Mouse (Mus musculus): ENCODE data around the gene Gm15557. TPM values are rescaled to one million over a fixed set of nuclear protein-coding genes. Genes with fewer than 3 reads are reported as not detected.
"Not testable (repeated sequence)": the region's sequence is repeated elsewhere in the genome, so short reads cannot be mapped to it uniquely, and the experiment has no call there.

Gene Gm15557
- not detected for total RNA-seq (2021)
- long read RNA-seq, experiment 1, result 0 reads
- long read RNA-seq, experiment 2, result 0 reads

DNA sequence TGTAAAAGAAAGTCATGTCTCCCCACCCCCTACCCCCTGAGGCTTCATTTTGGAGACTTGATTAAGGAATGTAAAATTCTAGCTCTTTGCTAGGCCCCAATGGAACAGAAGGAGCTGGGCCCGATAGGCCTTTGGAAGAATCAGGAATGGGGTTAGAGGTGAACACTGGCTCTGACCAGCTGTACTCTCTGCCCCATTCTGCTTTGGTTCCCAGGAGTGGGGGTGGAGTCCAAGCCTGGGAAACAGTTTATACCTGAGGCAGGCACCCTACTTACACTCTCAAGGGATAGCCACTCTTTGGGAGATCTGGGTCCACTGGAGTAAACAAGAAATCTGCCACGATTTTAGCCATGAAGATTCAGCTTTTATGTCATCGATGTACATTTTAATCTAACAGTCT lies at the start of gene Gm15557:
Gene Gm15557, plus strand, starts transcription at position 48 of the 400 bp plus-strand sequence.
- peak; percentile 23 for DNase-seq

DNA sequence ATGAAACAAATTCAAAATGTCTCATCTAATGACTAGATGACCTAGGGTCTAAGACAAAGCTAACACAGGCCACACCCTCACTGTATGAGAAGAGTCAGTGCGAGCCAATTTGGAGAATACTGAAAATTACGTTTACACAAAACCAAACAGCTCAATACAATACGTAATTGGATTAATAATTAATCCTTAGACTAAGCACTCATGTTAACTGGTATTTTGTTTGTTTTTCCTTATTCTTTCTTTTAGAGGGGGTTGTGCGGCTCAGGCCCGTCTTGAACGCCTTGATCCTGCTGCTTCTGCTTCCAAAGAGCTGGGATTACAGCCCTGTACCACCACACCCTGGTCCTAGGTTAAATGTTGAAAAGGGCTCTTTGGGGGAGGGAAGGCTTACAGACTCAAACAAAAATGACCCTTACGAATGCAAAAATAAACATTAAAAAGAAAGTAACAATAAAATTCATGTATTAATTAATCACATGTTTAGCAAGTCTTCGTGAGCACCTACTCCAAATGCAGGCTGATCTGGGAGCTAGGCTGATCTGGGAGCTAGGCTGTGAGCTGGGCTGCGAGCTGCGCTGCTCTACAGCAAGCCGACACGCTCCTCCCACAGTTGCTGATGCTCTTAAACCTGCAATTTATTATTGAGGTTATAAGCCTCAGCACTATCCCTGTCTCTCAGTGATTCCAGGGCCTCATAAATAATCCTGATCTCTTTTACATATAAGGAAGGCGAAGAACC lies 46.1 kb upstream of the Gm15557 start:
- no peak for DNase-seq

DNA sequence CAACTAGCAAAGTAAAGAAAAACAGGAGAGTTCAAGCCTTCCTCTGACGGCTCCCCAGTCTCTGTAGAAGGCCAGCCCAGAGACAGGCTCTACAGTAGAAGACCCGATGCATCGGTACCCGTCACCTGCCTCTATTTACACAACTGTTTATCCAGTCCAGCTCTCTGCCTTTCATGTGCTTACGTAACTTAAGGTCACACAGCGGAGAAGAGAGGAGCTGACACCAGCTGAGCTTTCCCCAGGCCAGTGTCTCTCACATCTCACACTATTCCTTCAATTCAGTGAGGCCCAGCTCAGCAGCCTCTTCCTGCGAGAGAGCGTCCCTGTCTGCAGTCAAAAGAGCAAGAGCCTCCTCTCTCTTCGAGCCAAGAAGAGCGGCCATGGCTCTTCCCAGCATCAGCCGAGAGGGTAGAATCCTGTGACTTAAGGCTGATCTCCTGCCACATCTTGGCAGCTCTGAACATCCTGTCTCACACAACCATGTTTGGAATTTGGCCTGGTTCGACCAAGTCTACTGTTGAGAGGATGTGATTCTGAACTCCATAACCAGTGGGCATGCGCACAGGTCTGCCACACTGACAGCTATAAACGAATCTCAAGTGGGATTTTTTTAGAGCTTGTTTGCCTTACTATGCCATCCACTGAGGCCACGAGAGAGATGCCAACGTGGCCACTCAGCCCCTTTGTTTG lies 45.3 kb upstream of the Gm15557 start:
- DNase-seq, result no peak

DNA sequence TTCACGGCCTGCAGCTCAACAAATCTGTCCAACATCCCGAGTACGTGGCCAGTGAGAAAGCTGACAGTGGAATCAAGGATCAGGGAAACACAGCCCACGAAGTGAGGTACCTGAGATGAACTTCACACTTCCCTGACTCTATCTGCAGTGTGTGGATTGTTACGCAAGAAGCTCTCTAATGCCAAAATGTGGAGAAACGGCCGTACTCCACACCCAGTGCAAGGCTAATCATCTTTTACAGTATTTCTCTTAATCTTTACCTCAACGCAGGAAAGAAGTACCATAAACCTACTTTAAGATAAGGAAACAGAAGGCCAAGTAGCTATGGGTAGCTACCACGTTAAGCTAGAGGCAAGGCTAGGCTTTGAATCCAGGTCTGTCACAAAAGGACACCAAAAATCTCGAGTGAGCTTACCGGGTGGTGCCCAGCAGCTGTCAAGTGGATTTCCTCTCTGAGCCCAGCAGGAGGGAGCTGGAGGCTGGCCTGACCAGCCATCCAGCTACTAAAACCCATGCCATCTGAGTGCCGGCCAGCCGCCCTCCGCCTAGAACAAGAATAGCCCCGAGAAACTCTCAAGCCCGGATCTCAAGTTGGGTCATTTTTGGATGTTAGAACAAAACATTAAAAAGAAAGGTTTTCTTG lies 37.4 kb upstream of the Gm15557 start:
- DNase-seq, result no peak

DNA sequence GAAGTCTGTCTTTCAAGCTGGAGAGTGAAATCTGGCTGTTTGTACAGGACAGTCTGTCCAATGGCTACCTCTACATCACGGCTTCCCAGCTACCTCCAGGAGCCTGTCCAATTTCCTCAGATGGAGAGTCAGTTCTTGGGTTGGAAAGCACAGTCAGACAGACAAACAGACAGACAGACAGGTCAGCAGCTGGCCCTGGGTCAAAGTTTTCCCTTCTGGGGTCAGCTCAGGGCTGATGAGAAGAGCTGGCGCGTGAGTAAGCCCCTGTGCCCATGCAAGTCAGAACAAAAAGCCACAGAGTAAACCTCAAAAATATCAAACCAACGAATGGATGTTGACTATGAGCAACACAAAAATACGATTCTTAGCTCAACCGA lies 36.9 kb upstream of the Gm15557 start:
- no peak for DNase-seq

DNA sequence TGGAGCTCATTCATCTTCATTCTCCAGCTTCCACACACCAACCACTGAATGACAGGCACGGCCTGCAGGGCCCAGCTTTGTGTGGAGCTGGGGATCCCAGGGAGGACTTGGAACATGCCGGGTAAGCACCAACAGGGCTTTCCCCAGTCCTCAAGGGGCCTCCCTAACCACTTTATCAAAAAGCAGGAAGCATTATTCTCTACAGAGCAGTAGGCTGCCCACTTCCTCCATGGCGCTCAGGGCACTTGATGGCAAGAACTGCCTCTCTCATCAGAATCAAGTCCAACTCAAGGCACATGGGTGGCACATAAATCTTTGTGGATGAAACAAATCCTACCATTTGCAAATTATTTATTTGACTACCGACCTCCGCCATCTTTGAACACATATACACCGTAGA lies 25.8 kb upstream of the Gm15557 start:
- no peak for DNase-seq

DNA sequence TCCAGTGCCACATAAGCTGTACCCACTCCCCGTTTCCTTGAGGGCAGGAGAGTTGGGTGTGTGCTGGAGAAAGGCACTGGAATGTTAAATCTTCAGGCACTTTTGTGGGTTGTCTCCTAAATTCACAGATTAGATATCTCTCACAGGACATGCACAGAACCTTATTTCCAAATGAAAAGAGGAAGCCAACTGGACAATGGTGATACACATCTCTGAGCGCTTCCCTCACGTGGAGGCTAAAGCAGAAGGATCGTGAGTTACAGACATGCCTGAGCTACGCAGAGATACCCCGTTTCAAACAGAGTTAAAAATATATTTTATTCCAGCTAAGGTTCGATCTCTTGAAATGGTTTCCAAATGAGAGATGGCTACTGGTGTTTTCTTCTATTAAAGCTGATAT lies 17.4 kb upstream of the Gm15557 start:
- no peak for DNase-seq

- not testable (repeated sequence) for DNase-seq
Observed at GRCm38 (mm10) chr2:155925213-155925612, 15.3 kb upstream of the Gm15557 start.

- no peak for DNase-seq
Observed at GRCm38 (mm10) chr2:155928711-155929345, 11.7 kb upstream of the Gm15557 start.

GRCm38 (mm10) chr2:155929531-155930442 lies 10.7 kb upstream of the Gm15557 start, which contains the start of gene Uqcc1:
Gene Uqcc1 (minus strand): TSS chr2:155930310.
- peak; percentile 95 for DNase-seq

- peak; percentile 18 for DNase-seq
Observed at GRCm38 (mm10) chr2:155939897-155940529, 515 bp upstream of the Gm15557 start.

DNA sequence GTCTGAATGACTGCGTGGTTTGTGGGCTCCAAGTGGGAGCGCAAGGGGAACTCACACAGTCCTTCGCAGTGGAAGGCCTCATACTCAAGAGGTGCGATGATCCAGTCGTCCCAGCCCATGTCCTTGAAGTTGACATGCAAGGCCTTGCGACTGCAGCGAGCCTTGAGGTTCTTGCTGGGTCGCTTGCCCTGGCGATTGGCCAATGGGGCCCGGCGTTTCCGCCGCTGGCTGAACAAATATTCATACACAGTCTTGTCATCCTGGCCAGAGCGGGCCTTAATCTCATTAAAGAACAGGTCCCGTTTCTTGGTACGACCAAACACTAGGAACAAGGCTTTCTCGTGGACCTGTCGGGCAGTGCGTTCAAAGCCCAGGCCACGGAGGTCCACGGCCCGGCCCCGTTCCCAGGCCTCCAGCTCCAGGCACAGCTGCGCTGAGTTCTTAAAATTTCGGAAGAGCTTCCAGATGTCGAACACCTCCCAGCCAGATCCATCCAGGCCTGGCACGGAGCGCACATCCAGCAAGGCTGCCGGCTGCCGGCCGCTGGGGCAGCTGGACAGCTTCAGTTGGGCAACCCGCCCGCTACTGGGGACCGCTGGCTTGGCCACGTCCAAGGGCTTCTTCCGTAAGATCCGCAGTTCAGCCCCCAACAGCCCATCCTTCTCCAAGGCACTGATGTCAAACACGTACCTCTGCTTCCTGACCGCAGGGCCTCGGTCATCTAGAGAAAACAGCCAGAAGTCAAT lies 1.3 kb downstream of the Gm15557 start:
- peak; percentile 85 for DNase-seq

DNA sequence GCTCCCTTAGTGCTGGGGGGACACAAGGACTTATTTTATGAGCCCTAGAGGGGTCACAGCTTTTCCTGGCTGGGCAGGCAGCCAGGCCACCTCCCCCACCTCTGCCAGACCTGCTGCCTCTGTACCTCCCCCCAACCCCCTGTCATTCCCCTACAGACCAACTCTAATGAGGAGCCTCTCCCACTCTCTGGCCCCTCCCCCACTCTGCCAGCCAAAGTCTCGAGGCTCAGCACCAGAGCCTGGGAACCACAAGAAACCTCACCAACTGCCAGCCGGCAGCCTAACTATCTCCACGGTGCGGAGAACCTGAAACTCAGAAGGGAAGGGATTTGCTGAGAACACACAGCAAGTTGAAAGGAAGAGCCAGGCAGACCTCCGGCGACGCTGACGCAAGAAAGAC lies 2.9 kb downstream of the Gm15557 start:
- peak; percentile 16 for DNase-seq

GRCm38 (mm10) chr2:155944685-155945084 lies 4.2 kb downstream of the Gm15557 start:
- no peak for DNase-seq

DNA sequence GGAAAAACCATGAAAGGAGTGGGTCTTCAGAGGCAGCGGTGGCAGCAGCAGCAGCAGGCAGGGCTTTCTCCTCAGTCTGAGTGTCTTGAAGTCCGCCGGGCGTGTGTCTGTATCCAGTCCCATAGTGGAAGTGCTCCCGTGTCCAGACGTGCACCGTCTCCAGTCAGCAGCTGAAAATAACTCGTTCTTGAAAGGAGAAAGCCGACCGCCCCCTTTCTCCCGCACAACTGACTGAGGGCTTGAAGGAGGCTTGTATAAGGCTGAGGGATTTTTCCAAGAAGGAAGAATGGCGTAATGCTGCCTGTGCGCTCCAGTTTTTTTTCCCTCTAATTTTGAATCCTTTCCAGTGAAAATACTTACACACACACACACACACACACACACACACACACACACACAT lies 4.6 kb downstream of the Gm15557 start, which contains the start of gene Gdf5:
Gene Gdf5, minus strand, starts transcription at position 244 of the 400 bp plus-strand sequence.
- peak; percentile 10 for DNase-seq

DNA sequence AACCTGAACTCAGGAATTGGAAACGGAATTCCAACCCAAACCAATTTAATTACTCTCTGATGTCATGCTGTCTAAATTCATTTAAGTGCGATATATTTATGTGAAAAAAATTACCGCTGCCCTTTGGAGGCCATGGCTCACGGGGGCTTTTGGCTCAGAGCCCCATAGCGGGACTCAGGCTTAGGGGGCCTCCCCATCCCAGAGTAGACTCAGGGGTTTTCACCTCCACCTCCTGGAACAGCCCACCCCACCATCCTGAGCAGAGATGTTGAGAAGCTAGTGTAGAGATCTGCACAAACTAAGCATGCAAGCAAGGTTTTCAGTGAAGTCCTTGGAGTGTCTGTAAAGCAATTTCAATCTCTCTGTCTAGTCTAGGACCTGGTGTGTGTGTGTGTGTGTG lies 5.1 kb downstream of the Gm15557 start:
- no peak for DNase-seq

DNA sequence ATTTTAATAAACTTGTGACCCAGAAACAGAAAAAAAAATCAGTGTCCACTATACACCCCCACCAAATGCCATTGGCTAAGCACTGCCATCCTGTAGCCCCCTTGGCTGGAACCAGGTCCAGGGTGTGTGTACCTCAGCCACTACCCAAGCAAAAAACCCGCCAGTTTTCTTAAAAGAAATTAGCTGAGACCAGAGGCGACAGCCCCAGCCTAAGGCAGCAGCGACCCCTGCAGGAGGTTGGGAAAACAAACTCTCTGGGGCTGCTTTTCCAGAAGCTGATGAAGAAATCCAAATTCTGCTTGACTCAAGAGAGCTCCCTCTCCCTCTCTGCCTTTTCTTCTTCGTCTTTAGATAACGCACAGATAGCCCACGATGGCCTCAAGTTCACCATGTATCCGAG lies 5.5 kb downstream of the Gm15557 start:
- peak; percentile 91 for DNase-seq

GRCm38 (mm10) chr2:155946499-155946898 lies 6.0 kb downstream of the Gm15557 start:
- no peak for DNase-seq

GRCm38 (mm10) chr2:155947390-155948002 lies 7.0 kb downstream of the Gm15557 start:
- DNase-seq, result no peak

DNA sequence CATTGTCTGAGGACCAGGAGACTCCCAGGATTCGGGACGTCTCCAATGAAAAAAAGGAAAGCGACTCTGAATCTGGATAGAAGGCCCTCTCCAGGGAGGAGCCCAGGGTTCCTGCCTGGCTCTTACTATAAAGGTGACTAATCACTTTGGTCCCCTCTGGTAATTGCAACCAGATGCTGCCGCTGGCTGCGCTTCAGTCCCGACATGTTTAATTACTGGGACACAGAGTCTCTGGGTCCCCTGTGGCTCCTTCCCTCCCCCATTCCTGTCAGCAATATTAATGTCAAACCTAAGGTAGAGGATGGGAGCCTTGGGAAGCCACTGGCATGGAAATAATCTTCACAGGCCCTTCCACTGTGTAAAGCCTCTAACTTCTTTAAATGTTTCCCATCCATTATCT lies 8.8 kb downstream of the Gm15557 start:
- peak; percentile 17 for DNase-seq
